Mouse (Mus musculus) neural tube, embryonic 15.5 days (tissue): Measurements from ENCODE around the gene Cog8. TPM values are rescaled to one million over a fixed set of nuclear protein-coding genes. Genes with fewer than 3 reads are reported as not detected.

Experiments used
- ATAC-seq: fragments of 200-750 bp; cut with Nextera tagmentation; 2 replicates; pipeline ENCODE4 v1.8.0; 2017; ENCODE audit warnings: mild to moderate bottlenecking, moderate TSS enrichment, moderate library complexity; ENCODE audit not compliant: low FRiP score
- H3K27ac ChIP-seq: fragments of 300-500 bp; sonication (generic); replicated peaks from 2 replicates; pipeline ENCODE4 v1.5.1; 2015; ENCODE audit warnings: mild to moderate bottlenecking, inconsistent platforms
- H3K27me3 ChIP-seq: fragments of 300-500 bp; sonication (generic); replicated peaks from 2 replicates; pipeline ENCODE4 v1.6.1; 2015; ENCODE audit warnings: inconsistent platforms
- H3K36me3 ChIP-seq: fragments of 300-500 bp; sonication (generic); 2 replicates; pipeline ENCODE4 v1.6.1; 2015; ENCODE audit warnings: inconsistent platforms
- H3K4me1 ChIP-seq: fragments of 300-500 bp; sonication (generic); 2 replicates; pipeline ENCODE4 v1.6.1; 2015; ENCODE audit warnings: inconsistent platforms
- H3K4me2 ChIP-seq: fragments of 300-500 bp; sonication (generic); 2 replicates; pipeline ENCODE4 v1.6.1; 2015; ENCODE audit warnings: inconsistent platforms, mild to moderate bottlenecking, moderate library complexity
- H3K4me3 ChIP-seq: fragments of 300-500 bp; sonication (generic); replicated peaks from 2 replicates; pipeline ENCODE4 v1.5.1; 2015; ENCODE audit warnings: mild to moderate bottlenecking, inconsistent platforms
- H3K9ac ChIP-seq: fragments of 300-500 bp; sonication (generic); replicated peaks from 2 replicates; pipeline ENCODE4 v1.6.1; 2015; ENCODE audit warnings: mild to moderate bottlenecking, inconsistent platforms
- H3K9me3 ChIP-seq: fragments of 300-500 bp; sonication (generic); replicated peaks from 2 replicates; pipeline ENCODE4 v1.6.1; 2016; ENCODE audit warnings: inconsistent platforms
- WGBS: fragments of 180-500 bp; shearing (Covaris S2); methylation state at CpG from one replicate; pipeline ENCODE4 v1.1.7; 2015; ENCODE audit warnings: mixed read lengths; 5-methylcytosine and 5-hydroxymethylcytosine counted together
- polyA plus RNA-seq: library from polyadenylated mRNA; unstranded; fragments of >200 nt; fragmentation: Nextera tagmentation; extraction: Ambion mirVana; gene quantifications from 2 replicates; pipeline ENCODE4 v1.2.1, GENCODE M21; 2015

Cog8 gene
- 42.6 and 44.3 TPM in 2 replicates for polyA plus RNA-seq

- peak; percentile 96 for ATAC-seq
- Histone ChIP-seq H3K9me3 (no peaks in the 10 kb centered on the region), H3K4me1 (peaks cover 28% of the 10 kb centered on the region), H3K9ac (peak within 1 kb of the TSS; percentile 83), H3K27ac (peak within 1 kb of the TSS; percentile 88), H3K27me3 (no peaks in the 10 kb centered on the region), H3K4me3 (peak within 1 kb of the TSS; percentile 96), H3K36me3 (peaks cover 54% of the 10 kb centered on the region), H3K4me2 (peak within 1 kb of the TSS; percentile 96)
- WGBS: under 1% methylated on average over 88 of the region's 88 CpGs
Measured at GRCm38 (mm10) chr8:107056076-107056972, at the start of gene Cog8, which contains the start of gene Nip7. Cog8 (minus strand) TSS chr8:107056689. Nip7 (plus strand) TSS chr8:107056877.

- no peak overlapping the region for H3K27ac ChIP-seq
- 10% methylated on average over 4 of the region's 4 CpGs for WGBS
- no peak overlapping the region for H3K9ac ChIP-seq
- no peak for ATAC-seq
- no peaks in the 10 kb centered on the region for H3K27me3 ChIP-seq
- H3K4me2 ChIP-seq: no peak overlapping the region
- no peak overlapping the region for H3K4me3 ChIP-seq
- H3K9me3 ChIP-seq: no peaks in the 10 kb centered on the region
- H3K36me3 ChIP-seq: no peaks in the 10 kb centered on the region
- no peaks in the 10 kb centered on the region for H3K4me1 ChIP-seq
Measured at GRCm38 (mm10) chr8:107104547-107104946, 48.1 kb upstream of the Cog8 start.

- Histone ChIP-seq H3K9me3 (no peaks in the 10 kb centered on the region), H3K36me3 (no peaks in the 10 kb centered on the region), H3K4me1 (peaks cover 6% of the 10 kb centered on the region), H3K4me2 (no peak overlapping the region), H3K9ac (no peak overlapping the region), H3K4me3 (no peak overlapping the region), H3K27ac (no peak overlapping the region), H3K27me3 (no peaks in the 10 kb centered on the region)
- no peak for ATAC-seq
- WGBS: 91% methylated on average over 2 of the region's 2 CpGs
Measured at GRCm38 (mm10) chr8:107100635-107101034, 44.1 kb upstream of the Cog8 start.

GRCm38 (mm10) chr8:107096366-107097036 lies 40.0 kb upstream of the Cog8 start, which contains the start of gene Terf2:
Terf2 (minus strand) TSS chr8:107096547.
- WGBS: 4% methylated on average over 38 of the region's 39 CpGs
- Histone ChIP-seq H3K36me3 (peaks cover 11% of the 10 kb centered on the region; the same call in 1 of the 2 replicates), H3K27ac (peak within 1 kb of the TSS; percentile 91), H3K4me3 (peak within 1 kb of the TSS; percentile 86), H3K9me3 (no peaks in the 10 kb centered on the region), H3K9ac (peak within 1 kb of the TSS; percentile 89), H3K4me1 (peaks cover 32% of the 10 kb centered on the region), H3K27me3 (no peaks in the 10 kb centered on the region), H3K4me2 (peak within 1 kb of the TSS; percentile 70)
- ATAC-seq: peak; percentile 97

GRCm38 (mm10) chr8:107095717-107096365 lies 39.4 kb upstream of the Cog8 start:
- H3K9me3 ChIP-seq: no peaks in the 10 kb centered on the region
- peak overlapping the region; percentile 91 for H3K27ac ChIP-seq
- no peaks in the 10 kb centered on the region for H3K27me3 ChIP-seq
- peak; percentile 39; the same call in 1 of the 2 replicates for ATAC-seq
- peak overlapping the region; percentile 70 for H3K4me2 ChIP-seq
- peak overlapping the region; percentile 86 for H3K4me3 ChIP-seq
- H3K4me1 ChIP-seq: peaks cover 32% of the 10 kb centered on the region
- WGBS: under 1% methylated on average over 50 of the region's 53 CpGs
- H3K36me3 ChIP-seq: peaks cover 16% of the 10 kb centered on the region
- peak overlapping the region; percentile 89 for H3K9ac ChIP-seq

GRCm38 (mm10) chr8:107090531-107090930 lies 34.0 kb upstream of the Cog8 start:
- Histone ChIP-seq H3K36me3 (peaks cover 50% of the 10 kb centered on the region), H3K9me3 (no peaks in the 10 kb centered on the region), H3K4me3 (no peak overlapping the region), H3K4me2 (no peak overlapping the region), H3K4me1 (peaks cover 26% of the 10 kb centered on the region), H3K9ac (no peak overlapping the region), H3K27me3 (no peaks in the 10 kb centered on the region), H3K27ac (no peak overlapping the region)
- ATAC-seq: no peak
- 99% methylated on average over 7 of the region's 7 CpGs for WGBS

GRCm38 (mm10) chr8:107088526-107089063 lies 32.1 kb upstream of the Cog8 start:
- Histone ChIP-seq H3K36me3 (peaks cover 51% of the 10 kb centered on the region), H3K27ac (no peak overlapping the region), H3K27me3 (no peaks in the 10 kb centered on the region), H3K4me2 (no peak overlapping the region), H3K9ac (no peak overlapping the region), H3K4me3 (no peak overlapping the region), H3K4me1 (peaks cover 7% of the 10 kb centered on the region; the same call in 1 of the 2 replicates), H3K9me3 (no peaks in the 10 kb centered on the region)
- ATAC-seq: no peak
- WGBS: 97% methylated on average over 5 of the region's 5 CpGs

- WGBS: over 99% methylated on average over 5 of the region's 5 CpGs
- H3K36me3 ChIP-seq: peaks cover 59% of the 10 kb centered on the region
- H3K9ac ChIP-seq: no peak overlapping the region
- H3K4me1 ChIP-seq: no peaks in the 10 kb centered on the region
- H3K27me3 ChIP-seq: no peaks in the 10 kb centered on the region
- ATAC-seq: no peak
- no peak overlapping the region for H3K27ac ChIP-seq
- H3K9me3 ChIP-seq: no peaks in the 10 kb centered on the region
- no peak overlapping the region for H3K4me2 ChIP-seq
- no peak overlapping the region for H3K4me3 ChIP-seq
Measured at GRCm38 (mm10) chr8:107086018-107086417, 29.5 kb upstream of the Cog8 start.

GRCm38 (mm10) chr8:107085358-107085757 lies 28.9 kb upstream of the Cog8 start:
- Histone ChIP-seq H3K27ac (no peak overlapping the region), H3K4me1 (no peaks in the 10 kb centered on the region), H3K4me2 (no peak overlapping the region), H3K4me3 (no peak overlapping the region), H3K9me3 (no peaks in the 10 kb centered on the region), H3K9ac (no peak overlapping the region), H3K27me3 (no peaks in the 10 kb centered on the region), H3K36me3 (peaks cover 59% of the 10 kb centered on the region)
- no peak for ATAC-seq
- 97% methylated on average over 17 of the region's 17 CpGs for WGBS

- Histone ChIP-seq H3K4me2 (no peak overlapping the region), H3K9ac (no peak overlapping the region), H3K9me3 (no peaks in the 10 kb centered on the region), H3K27ac (no peak overlapping the region), H3K36me3 (peaks cover 93% of the 10 kb centered on the region), H3K4me1 (no peaks in the 10 kb centered on the region), H3K27me3 (no peaks in the 10 kb centered on the region), H3K4me3 (no peak overlapping the region)
- no peak for ATAC-seq
- 91% methylated on average over 7 of the region's 7 CpGs for WGBS
Measured at GRCm38 (mm10) chr8:107076239-107076888, 19.9 kb upstream of the Cog8 start.

GRCm38 (mm10) chr8:107074128-107074527 lies 17.6 kb upstream of the Cog8 start:
- no peaks in the 10 kb centered on the region for H3K9me3 ChIP-seq
- no peaks in the 10 kb centered on the region for H3K4me1 ChIP-seq
- 92% methylated on average over 1 of the region's 1 CpGs for WGBS
- H3K4me2 ChIP-seq: no peak overlapping the region
- no peak overlapping the region for H3K27ac ChIP-seq
- ATAC-seq: no peak
- H3K36me3 ChIP-seq: peaks cover 92% of the 10 kb centered on the region
- no peak overlapping the region for H3K9ac ChIP-seq
- H3K4me3 ChIP-seq: no peak overlapping the region
- H3K27me3 ChIP-seq: no peaks in the 10 kb centered on the region
